Mouse (Mus musculus) gastrocnemius, postnatal 4 days (tissue): ENCODE results near the gene Mrpl36. TPM values are rescaled to one million over a fixed set of nuclear protein-coding genes. Genes with fewer than 3 reads are reported as not detected.

Experiments
- DNase-seq, 2 experiments: peaks; one replicate each; pipeline ENCODE4 v3.0.0; 2021 to 2022; ENCODE audit warnings: low spot score in 2 of 2, mixed read lengths in 2 of 2
- total RNA-seq, 2 experiments: library from RNA; stranded (reverse); gene quantifications; 2 replicates each; pipeline ENCODE4 v1.2.3; 2021

Mrpl36 gene
- total RNA-seq, 2 experiments from 2014 or later: 31.9 to 34.4 TPM

- no peak for DNase-seq
These were observed 17.8 kb downstream of the Mrpl36 start for GRCm38 (mm10) chr13:73346131-73346530.

DNA sequence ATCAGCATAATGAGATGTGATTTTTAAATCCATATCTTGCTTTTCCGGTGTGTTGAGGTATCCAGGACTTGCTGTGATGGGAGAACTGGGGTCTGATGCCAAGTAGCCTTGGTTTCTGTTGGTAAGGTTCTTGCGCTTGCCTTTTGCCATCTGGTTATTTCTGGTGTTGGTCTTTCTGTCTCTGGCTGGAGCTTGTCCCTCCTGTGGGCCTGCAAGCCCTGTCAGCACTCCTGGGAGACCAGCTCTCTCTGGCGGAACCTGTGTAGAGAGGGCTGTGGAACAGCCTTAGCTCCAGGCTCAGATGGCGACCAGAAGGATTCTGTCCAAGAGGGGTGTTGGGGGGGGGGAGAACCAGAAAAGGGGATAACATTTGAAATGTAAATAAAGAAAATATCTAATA, 18.4 kb downstream of the Mrpl36 start:
- DNase-seq: no peak

DNA sequence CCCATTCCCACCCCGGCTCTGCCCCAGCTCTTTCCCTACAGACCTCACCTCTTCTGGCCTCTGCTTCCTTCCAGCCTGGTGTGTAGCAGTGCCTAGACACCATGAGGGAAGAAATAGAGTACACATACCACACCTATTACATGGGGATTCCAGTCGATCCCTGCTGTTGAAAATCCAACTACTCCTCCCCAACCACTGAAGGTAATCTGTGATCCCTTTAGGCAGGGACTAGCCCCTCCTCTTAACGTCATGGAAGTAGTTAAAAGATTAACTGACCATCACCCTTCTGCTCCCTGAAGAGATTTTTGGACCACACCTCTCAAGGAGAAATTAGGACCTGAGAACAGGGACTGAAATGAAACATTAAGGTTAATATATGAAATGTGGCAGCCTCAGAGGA, 18.9 kb downstream of the Mrpl36 start:
- no peak for DNase-seq

- DNase-seq: no peak
These were observed 19.8 kb downstream of the Mrpl36 start for GRCm38 (mm10) chr13:73347922-73348650.

DNA sequence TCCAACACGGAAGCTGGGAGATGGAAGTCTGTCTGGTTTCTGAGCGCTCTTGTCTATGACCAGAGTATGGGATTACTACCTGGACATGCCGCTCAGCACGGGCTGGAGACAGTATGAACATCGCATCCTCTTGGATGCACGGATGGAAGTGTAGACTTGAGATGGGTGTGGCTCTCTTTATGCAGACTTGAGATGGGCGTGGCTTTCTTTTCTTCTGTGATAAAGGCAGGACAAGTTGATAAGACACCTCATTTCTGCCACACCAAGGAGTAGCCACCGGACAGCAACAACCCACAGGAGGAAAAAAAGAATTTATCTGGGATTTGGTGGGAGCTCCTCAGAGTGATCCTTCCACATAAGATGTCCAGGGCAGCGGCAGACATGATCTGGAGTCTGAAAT, 22.4 kb downstream of the Mrpl36 start:
- DNase-seq: no peak

- DNase-seq: no peak
These were observed 23.6 kb downstream of the Mrpl36 start for GRCm38 (mm10) chr13:73351910-73352309.

- no peak for DNase-seq
These were observed 24.2 kb downstream of the Mrpl36 start for GRCm38 (mm10) chr13:73352491-73352890.

- no peak for DNase-seq
These were observed 28.8 kb downstream of the Mrpl36 start for GRCm38 (mm10) chr13:73357106-73357505.

GRCm38 (mm10) chr13:73373367-73373766, 45.1 kb downstream of the Mrpl36 start:
- no peak for DNase-seq

- DNase-seq: no peak
These were observed 46.3 kb downstream of the Mrpl36 start for GRCm38 (mm10) chr13:73374612-73375011.

DNA sequence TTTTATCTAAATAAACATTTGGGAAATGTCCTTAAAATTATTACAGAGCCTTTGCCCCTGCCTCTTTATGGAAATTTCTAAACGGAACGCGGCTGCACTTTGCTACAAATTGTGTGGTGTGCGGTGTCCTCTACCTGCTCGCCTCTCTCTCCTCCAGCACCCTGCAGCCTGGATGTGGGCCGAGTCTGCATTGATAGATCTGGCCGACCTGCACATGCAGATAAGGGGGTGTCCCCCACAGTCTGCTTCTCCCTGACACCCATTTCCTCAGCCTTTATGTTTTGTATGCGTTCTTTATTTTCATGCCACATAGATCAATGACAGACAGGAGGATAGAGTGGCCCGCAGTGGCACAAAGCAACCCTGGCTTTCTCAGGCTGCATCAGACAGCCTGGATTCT, 49.3 kb downstream of the Mrpl36 start:
- no peak for DNase-seq

Other genes starting within 250 kb of the Mrpl36 start
- not detected for gene Irx4, start 68.0 kb upstream of the Mrpl36 start, total RNA-seq
- 100 to 1,000 TPM; 246 TPM for gene Ndufs6, start within 50 bp of the Mrpl36 start, total RNA-seq
- 10 to 100 TPM; 17.8 to 19.0 TPM for gene Lpcat1, start 138.7 kb downstream of the Mrpl36 start, total RNA-seq
- not detected for gene Slc6a3, start 208.2 kb downstream of the Mrpl36 start, total RNA-seq